Mouse (Mus musculus) liver, embryonic 14.5 days (tissue): ENCODE data around the gene Cyp4f15. TPM values are rescaled to one million over a fixed set of nuclear protein-coding genes. Genes with fewer than 3 reads are reported as not detected.

Source experiments
- ATAC-seq: fragments of 200-750 bp; cut with Nextera tagmentation; 2 replicates; pipeline ENCODE4 v1.8.0; 2017; ENCODE audit warnings: moderate number of reproducible peaks, mild to moderate bottlenecking, moderate library complexity; ENCODE audit not compliant: insufficient read depth
- DNase-seq, 3 experiments: peaks; one replicate each; pipeline ENCODE4 v3.0.0-alpha.2; 2012 to 2013; ENCODE audit warnings: low read depth in 3 of 3, low spot score in 3 of 3
- H3K27ac ChIP-seq: fragments of 300-500 bp; sonication (generic); 2 replicates; pipeline ENCODE4 v1.5.1; 2014; ENCODE audit warnings: moderate library complexity, mild to moderate bottlenecking, control low read depth, inconsistent platforms
- H3K27me3 ChIP-seq: fragments of 300-500 bp; sonication (generic); 2 replicates; pipeline ENCODE4 v1.6.1; 2014; ENCODE audit warnings: mild to moderate bottlenecking, low read length, moderate library complexity; ENCODE audit not compliant: control insufficient read depth, insufficient read depth
- H3K36me3 ChIP-seq: fragments of 300-500 bp; sonication (generic); replicated peaks from 2 replicates; pipeline ENCODE4 v1.6.1; 2014; ENCODE audit warnings: low read depth; ENCODE audit not compliant: control insufficient read depth, insufficient read depth
- H3K4me1 ChIP-seq, 2 experiments: fragments of 200-500 bp in 1 of 2; fragments of 300-500 bp in 1 of 2; sonication (generic) in 1 of 2; replicated peaks; 2 replicates each; pipeline ENCODE4 v1.6.1; 2012 to 2014; ENCODE audit warnings: antibody characterized with exemption in 1 of 2, inconsistent platforms in 1 of 2, low read length in 1 of 2; ENCODE audit not compliant: control insufficient read depth in 2 of 2, insufficient read depth in 2 of 2
- H3K4me2 ChIP-seq: fragments of 300-500 bp; sonication (generic); 2 replicates; pipeline ENCODE4 v1.6.1; 2014; ENCODE audit warnings: low read depth, mild to moderate bottlenecking, control low read depth, moderate library complexity
- H3K4me3 ChIP-seq, 2 experiments: fragments of 200-500 bp in 1 of 2; fragments of 300-500 bp in 1 of 2; sonication (generic) in 1 of 2; 2 replicates each; pipeline ENCODE4 v1.5.1; 2012 to 2014; ENCODE audit warnings: low read depth in 2 of 2, low read length in 2 of 2, mild to moderate bottlenecking in 2 of 2, control low read depth in 1 of 2, inconsistent platforms in 1 of 2, moderate library complexity in 1 of 2; ENCODE audit not compliant: insufficient read depth in 1 of 2
- H3K9ac ChIP-seq: fragments of 300-500 bp; sonication (generic); replicated peaks from 2 replicates; pipeline ENCODE4 v1.6.1; 2014; ENCODE audit warnings: mild to moderate bottlenecking, control low read depth, moderate library complexity
- H3K9me3 ChIP-seq: fragments of 300-500 bp; sonication (generic); 2 replicates; pipeline ENCODE4 v1.6.1; 2016; ENCODE audit warnings: low read length, mixed read lengths; ENCODE audit not compliant: control insufficient read depth
- CTCF ChIP-seq: IDR thresholded peaks from 2 replicates; pipeline ENCODE4 v1.5.1; 2016; ENCODE audit warnings: antibody characterized with exemption, low read depth, control low read depth
- EP300 ChIP-seq: IDR thresholded peaks from 2 replicates; pipeline ENCODE4 v1.6.1; 2016; ENCODE audit warnings: antibody characterized with exemption, low read depth
- WGBS: fragments of 180-500 bp; shearing (Covaris S2); extraction: QIAGEN DNeasy Blood & Tissue Kit; methylation state at CpG from one replicate; pipeline ENCODE4 v1.1.7; 2014; ENCODE audit not compliant: insufficient replicate concordance; 5-methylcytosine and 5-hydroxymethylcytosine counted together
- polyA plus RNA-seq, 2 experiments: library from polyadenylated mRNA; depleted of rRNA in 1 of 2; stranded (reverse) in 1 of 2; unstranded in 1 of 2; fragments of >200 nt; fragmentation: Nextera tagmentation in 1 of 2; extraction: Ambion mirVana in 1 of 2; gene quantifications; 2 replicates each; pipeline versions ENCODE4 v1.2.1 to v1.2.3; 2012 to 2014

Cyp4f15 gene
- polyA plus RNA-seq, 2 experiments = 3.0 to 3.9 TPM

- no peaks in the 10 kb centered on the region for H3K4me1 ChIP-seq
- H3K4me2 ChIP-seq = no peak overlapping the region
- WGBS = 37% methylated on average over 3 of the region's 3 CpGs
- TF ChIP-seq EP300 (no peak), CTCF (no peak)
- no peak overlapping the region for H3K4me3 ChIP-seq
- no peaks in the 10 kb centered on the region for H3K36me3 ChIP-seq
- no peaks in the 10 kb centered on the region for H3K27me3 ChIP-seq
- no peak for ATAC-seq
- DNase-seq = no peak
- H3K9ac ChIP-seq = no peak overlapping the region
- H3K27ac ChIP-seq = no peak overlapping the region
- H3K9me3 ChIP-seq = no peaks in the 10 kb centered on the region
These were observed 28.4 kb upstream of the Cyp4f15 start for GRCm38 (mm10) chr17:32657041-32657440.

GRCm38 (mm10) chr17:32658246-32658645 is 27.2 kb upstream of the Cyp4f15 start:
- DNase-seq = no peak
- WGBS = 46% methylated on average over 1 of the region's 1 CpGs

GRCm38 (mm10) chr17:32658712-32659111 is 26.7 kb upstream of the Cyp4f15 start, which contains the start of gene Cyp4f40:
Cyp4f40 (plus strand) TSS chr17:32658900.
- no peaks in the 10 kb centered on the region for H3K36me3 ChIP-seq
- no peaks in the 10 kb centered on the region for H3K4me1 ChIP-seq
- no peaks in the 10 kb centered on the region for H3K9me3 ChIP-seq
- H3K9ac ChIP-seq = no peak within 1 kb of the TSS
- H3K27ac ChIP-seq = no peak within 1 kb of the TSS
- no peak within 1 kb of the TSS for H3K4me2 ChIP-seq
- no peak for TF ChIP-seq CTCF
- no peak for TF ChIP-seq EP300
- DNase-seq = no peak
- H3K27me3 ChIP-seq = no peaks in the 10 kb centered on the region
- H3K4me3 ChIP-seq = no peak within 1 kb of the TSS
- 49% methylated on average over 2 of the region's 2 CpGs for WGBS
- ATAC-seq = no peak

More at GRCm38 (mm10) chr17:32658246-32658645, 27.2 kb upstream of the Cyp4f15 start:
- no peak overlapping the region for H3K9ac ChIP-seq
- H3K9me3 ChIP-seq = no peaks in the 10 kb centered on the region
- H3K36me3 ChIP-seq = no peaks in the 10 kb centered on the region
- no peak overlapping the region for H3K27ac ChIP-seq
- H3K4me1 ChIP-seq = no peaks in the 10 kb centered on the region
- H3K27me3 ChIP-seq = no peaks in the 10 kb centered on the region
- TF ChIP-seq EP300 = no peak
- TF ChIP-seq CTCF = no peak
- no peak for ATAC-seq
- H3K4me3 ChIP-seq = no peak overlapping the region
- H3K4me2 ChIP-seq = no peak overlapping the region

- no peaks in the 10 kb centered on the region for H3K4me1 ChIP-seq
- no peak overlapping the region for H3K4me2 ChIP-seq
- H3K27ac ChIP-seq = no peak overlapping the region
- no peak for ATAC-seq
- WGBS = 43% methylated on average over 7 of the region's 7 CpGs
- no peaks in the 10 kb centered on the region for H3K36me3 ChIP-seq
- TF ChIP-seq EP300 = no peak
- TF ChIP-seq CTCF = no peak
- H3K9me3 ChIP-seq = no peaks in the 10 kb centered on the region
- H3K4me3 ChIP-seq = no peak overlapping the region
- H3K27me3 ChIP-seq = no peaks in the 10 kb centered on the region
- H3K9ac ChIP-seq = no peak overlapping the region
- DNase-seq = no peak
These were observed 11.5 kb upstream of the Cyp4f15 start for GRCm38 (mm10) chr17:32673976-32674375.

GRCm38 (mm10) chr17:32676040-32676635 is 9.3 kb upstream of the Cyp4f15 start:
- Histone ChIP-seq H3K9me3 (no peaks in the 10 kb centered on the region), H3K27me3 (no peaks in the 10 kb centered on the region), H3K4me3 (no peak overlapping the region), H3K4me1 (no peaks in the 10 kb centered on the region), H3K36me3 (no peaks in the 10 kb centered on the region), H3K27ac (no peak overlapping the region), H3K4me2 (no peak overlapping the region), H3K9ac (no peak overlapping the region)
- DNase-seq (no peak), ATAC-seq (no peak)
- WGBS = 33% methylated on average over 21 of the region's 21 CpGs
- no peak for TF ChIP-seq CTCF
- TF ChIP-seq EP300 = no peak
